Mouse (Mus musculus): ENCODE data around the gene Nfx1. TPM values are rescaled to one million over a fixed set of nuclear protein-coding genes. Genes with fewer than 3 reads are reported as not detected.

The Nfx1 gene
- polyA plus RNA-seq, 1 experiment, result 84.9 TPM

DNA sequence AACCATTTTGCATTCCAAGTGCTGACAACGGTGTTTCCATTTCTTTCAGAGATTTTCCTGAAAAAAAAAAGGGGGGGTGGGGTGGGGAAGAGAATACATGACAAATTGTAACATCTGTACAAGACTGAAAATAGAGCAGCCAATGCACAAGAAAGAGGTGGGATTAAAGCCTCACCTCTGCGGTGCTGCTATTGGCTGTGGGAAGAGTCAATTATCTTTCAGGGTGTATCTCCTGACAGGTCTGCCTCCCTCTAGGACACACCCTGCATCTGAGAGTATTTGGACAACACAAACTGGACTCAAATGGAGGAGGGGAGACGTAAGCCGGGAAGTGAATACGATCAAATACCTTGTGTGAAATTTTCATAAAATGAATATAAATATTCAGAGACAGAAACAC is 27.1 kb upstream of the Nfx1 start:
- Histone ChIP-seq H3K4me3 (ENCODE audit: insufficient read depth, low read length) (no peak overlapping the region), H3K27ac (ENCODE audit: insufficient read depth, low read length) (no peak overlapping the region), H3K4me1 (ENCODE audit: control insufficient read depth, insufficient read depth, low read length) (peaks cover 3% of the 10 kb centered on the region)
- no peak for TF ChIP-seq POLR2A (IDR thresholded peaks at IDR 0.05; ENCODE audit: extremely low read depth, insufficient read depth, low read length)
- no peak for TF ChIP-seq CTCF (IDR thresholded peaks at IDR 0.05; ENCODE audit: extremely low read depth, insufficient read depth, low read length)

DNA sequence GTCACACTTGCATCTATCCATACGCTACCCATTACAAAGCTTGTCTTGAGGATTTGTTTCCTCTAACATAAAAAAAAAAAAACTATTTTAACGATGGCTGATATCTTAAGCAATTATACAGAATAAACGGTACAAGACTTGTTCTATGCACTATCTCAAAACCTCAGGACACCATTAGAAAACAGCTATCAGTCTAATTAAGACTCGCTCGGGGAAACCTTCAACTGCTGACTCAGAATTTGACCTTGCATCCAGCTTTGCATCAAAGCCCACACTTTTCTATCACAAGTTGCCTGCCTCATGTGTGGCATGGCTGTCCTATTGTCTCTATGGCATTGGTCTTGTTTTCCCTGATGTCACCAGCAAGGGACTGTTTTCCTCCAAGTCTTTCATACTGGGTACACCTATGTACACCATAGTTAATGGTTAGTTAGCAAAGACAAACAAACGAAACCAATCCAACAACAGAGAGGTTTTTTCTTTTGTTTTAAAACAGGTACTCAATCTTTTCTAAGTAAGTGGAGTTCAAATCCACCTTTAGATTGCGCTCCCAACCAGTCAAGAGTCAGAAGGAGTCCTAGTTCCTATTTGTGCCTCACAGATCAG is 24.1 kb upstream of the Nfx1 start:
- Histone ChIP-seq H3K27ac (ENCODE audit: insufficient read depth, low read length) (no peak overlapping the region), H3K4me3 (ENCODE audit: insufficient read depth, low read length) (no peak overlapping the region; the same call in 1 of the 2 replicates), H3K4me1 (ENCODE audit: control insufficient read depth, insufficient read depth, low read length) (peaks cover 5% of the 10 kb centered on the region)
- TF ChIP-seq CTCF (IDR thresholded peaks at IDR 0.05; ENCODE audit: extremely low read depth, insufficient read depth, low read length), result no peak
- no peak for TF ChIP-seq POLR2A (IDR thresholded peaks at IDR 0.05; ENCODE audit: extremely low read depth, insufficient read depth, low read length)

GRCm38 (mm10) chr4:40947565-40948159 is 23.0 kb upstream of the Nfx1 start:
- H3K4me1 ChIP-seq (ENCODE audit: control insufficient read depth, insufficient read depth, low read length), result peaks cover 5% of the 10 kb centered on the region
- peak overlapping the region; percentile 72 for H3K4me3 ChIP-seq (ENCODE audit: insufficient read depth, low read length)
- TF ChIP-seq CTCF (IDR thresholded peaks at IDR 0.05; ENCODE audit: extremely low read depth, insufficient read depth, low read length), result no peak
- no peak for TF ChIP-seq POLR2A (IDR thresholded peaks at IDR 0.05; ENCODE audit: extremely low read depth, insufficient read depth, low read length)
- no peak overlapping the region for H3K27ac ChIP-seq (ENCODE audit: insufficient read depth, low read length)

- Histone ChIP-seq H3K27ac (ENCODE audit: insufficient read depth, low read length) (no peak within 1 kb of the TSS), H3K4me1 (ENCODE audit: control insufficient read depth, insufficient read depth, low read length) (peaks cover 5% of the 10 kb centered on the region), H3K4me3 (ENCODE audit: insufficient read depth, low read length) (peak within 1 kb of the TSS; percentile 72)
- TF ChIP-seq POLR2A (IDR thresholded peaks at IDR 0.05; ENCODE audit: extremely low read depth, insufficient read depth, low read length) (peak; percentile 81), CTCF (IDR thresholded peaks at IDR 0.05; ENCODE audit: extremely low read depth, insufficient read depth, low read length) (no peak)
Observed at GRCm38 (mm10) chr4:40948160-40948708, 22.5 kb upstream of the Nfx1 start, which contains the start of the genes Bag1 and Chmp5. Gene Bag1 (minus strand): TSS chr4:40948294. Gene Chmp5 (plus strand): TSS chr4:40948407.

- H3K27ac ChIP-seq (ENCODE audit: insufficient read depth, low read length), result no peak overlapping the region
- no peak for TF ChIP-seq POLR2A (IDR thresholded peaks at IDR 0.05; ENCODE audit: extremely low read depth, insufficient read depth, low read length)
- TF ChIP-seq CTCF (IDR thresholded peaks at IDR 0.05; ENCODE audit: extremely low read depth, insufficient read depth, low read length), result no peak; the same call in 1 of the 2 replicates
- H3K4me3 ChIP-seq (ENCODE audit: insufficient read depth, low read length), result no peak overlapping the region
- H3K4me1 ChIP-seq (ENCODE audit: control insufficient read depth, insufficient read depth, low read length), result peaks cover 2% of the 10 kb centered on the region; the same call in 1 of the 2 replicates
Observed at GRCm38 (mm10) chr4:40953521-40953920, 17.2 kb upstream of the Nfx1 start.

DNA sequence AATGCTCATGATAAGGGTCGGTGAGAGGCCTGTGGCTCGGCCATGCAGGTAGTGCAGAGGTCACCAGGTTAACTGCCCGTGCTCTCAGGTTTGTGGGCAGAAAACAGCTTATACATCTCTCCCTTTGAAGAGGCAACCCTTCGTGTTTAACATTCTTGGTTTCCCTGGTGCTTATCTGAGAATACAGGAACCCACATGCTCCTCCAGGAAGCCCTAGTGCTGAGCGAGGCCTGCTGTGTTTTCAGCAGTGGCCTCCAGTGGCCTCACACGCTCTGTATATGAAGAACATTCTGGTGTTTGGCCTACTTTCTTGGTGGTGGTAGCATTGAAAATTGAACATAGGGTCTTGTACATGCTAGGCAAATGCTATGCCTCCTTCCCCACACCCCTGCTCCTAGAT is 14.8 kb upstream of the Nfx1 start:
- no peak overlapping the region for H3K4me3 ChIP-seq (ENCODE audit: insufficient read depth, low read length)
- H3K4me1 ChIP-seq (ENCODE audit: control insufficient read depth, insufficient read depth, low read length), result no peaks in the 10 kb centered on the region
- no peak overlapping the region for H3K27ac ChIP-seq (ENCODE audit: insufficient read depth, low read length)
- no peak for TF ChIP-seq POLR2A (IDR thresholded peaks at IDR 0.05; ENCODE audit: extremely low read depth, insufficient read depth, low read length)
- no peak for TF ChIP-seq CTCF (IDR thresholded peaks at IDR 0.05; ENCODE audit: extremely low read depth, insufficient read depth, low read length)

- TF ChIP-seq POLR2A (IDR thresholded peaks at IDR 0.05; ENCODE audit: extremely low read depth, insufficient read depth, low read length) (no peak), CTCF (IDR thresholded peaks at IDR 0.05; ENCODE audit: extremely low read depth, insufficient read depth, low read length) (no peak)
- Histone ChIP-seq H3K27ac (ENCODE audit: insufficient read depth, low read length) (no peak overlapping the region), H3K4me3 (ENCODE audit: insufficient read depth, low read length) (no peak overlapping the region)
Observed at GRCm38 (mm10) chr4:40963536-40963935, 7.2 kb upstream of the Nfx1 start.

GRCm38 (mm10) chr4:40969161-40969560 is 1.5 kb upstream of the Nfx1 start:
- H3K27ac ChIP-seq (ENCODE audit: insufficient read depth, low read length), result no peak overlapping the region
- TF ChIP-seq CTCF (IDR thresholded peaks at IDR 0.05; ENCODE audit: extremely low read depth, insufficient read depth, low read length), result no peak
- no peak for TF ChIP-seq POLR2A (IDR thresholded peaks at IDR 0.05; ENCODE audit: extremely low read depth, insufficient read depth, low read length)
- peaks cover 3% of the 10 kb centered on the region; the same call in 1 of the 2 replicates for H3K4me1 ChIP-seq (ENCODE audit: control insufficient read depth, insufficient read depth, low read length)
- H3K4me3 ChIP-seq (ENCODE audit: insufficient read depth, low read length), result no peak overlapping the region

More at GRCm38 (mm10) chr4:40963536-40963935, 7.2 kb upstream of the Nfx1 start:
- H3K4me1 ChIP-seq (ENCODE audit: control insufficient read depth, insufficient read depth, low read length), result no peaks in the 10 kb centered on the region; the same call in 1 of the 2 replicates

DNA sequence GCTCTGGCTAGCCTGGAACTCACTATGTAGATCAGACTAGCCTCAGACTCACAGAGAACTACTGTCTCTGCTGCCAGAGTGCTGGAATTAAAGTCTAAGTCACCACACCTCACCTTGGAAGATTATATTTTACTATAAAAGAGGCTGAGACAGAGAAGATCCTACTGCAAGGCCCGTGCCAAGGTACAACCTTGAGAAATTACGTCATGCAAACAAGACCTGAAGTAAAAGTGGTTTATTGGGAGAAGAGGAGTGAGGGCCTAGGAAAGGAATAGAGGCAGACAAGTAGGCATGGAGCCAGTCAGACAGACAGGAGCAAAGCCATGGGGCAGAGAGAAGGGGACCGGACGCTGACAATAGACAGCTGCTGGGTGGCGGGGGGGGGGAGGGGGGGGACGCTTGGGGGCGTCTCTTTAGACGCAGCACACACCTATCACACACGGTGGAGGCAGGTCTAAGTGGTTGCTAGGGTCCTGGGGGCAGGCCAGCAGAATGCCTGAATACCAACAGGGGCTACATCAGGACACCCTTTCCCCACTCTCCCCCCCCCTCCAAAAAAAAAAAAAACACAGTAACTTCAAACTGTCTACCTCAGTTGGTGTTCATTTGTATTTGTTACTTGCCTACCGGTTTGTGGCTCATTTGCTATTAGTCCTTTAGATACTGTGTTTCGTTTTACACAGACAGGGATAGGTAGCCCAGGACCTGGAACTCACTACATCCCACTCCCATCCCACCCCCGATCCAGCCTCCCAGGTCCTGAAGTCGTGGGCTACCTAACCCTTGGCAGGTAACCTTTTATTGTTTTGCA is 720 bp upstream of the Nfx1 start:
- H3K4me3 ChIP-seq (ENCODE audit: insufficient read depth, low read length), result peak overlapping the region; percentile 77
- TF ChIP-seq POLR2A (IDR thresholded peaks at IDR 0.05; ENCODE audit: extremely low read depth, insufficient read depth, low read length) (no peak), CTCF (IDR thresholded peaks at IDR 0.05; ENCODE audit: extremely low read depth, insufficient read depth, low read length) (no peak)
- peak overlapping the region; percentile 94 for H3K27ac ChIP-seq (ENCODE audit: insufficient read depth, low read length)
- H3K4me1 ChIP-seq (ENCODE audit: control insufficient read depth, insufficient read depth, low read length), result peaks cover 3% of the 10 kb centered on the region; the same call in 1 of the 2 replicates

Measured in cortical plate, adult 2 months (tissue).